In genomic region chr9:56141776-56142175, GRCm38 (mm10) we compare ENCODE assay signal across 17 mouse cellular contexts. TPM values are rescaled to one million over a fixed set of nuclear protein-coding genes. Genes with fewer than 3 reads are reported as not detected.
DNase-seq lines count a peak whose midpoint lies in the region; ATAC-seq and TF ChIP-seq lines count a peak whose summit lies in the region.
"Had no signal": no experiment of that assay in that cellular context is flagged by ENCODE, and none has a peak within 500 bp of the region (broad histone marks: within the 10 kb centered on the region; RNA-seq: fewer than 3 reads in every experiment).

No protein-coding gene starts in this region.

- H3K9me3 ChIP-seq in heart, postnatal 0 days (replicated peaks; ENCODE audit: control insufficient read depth, low read length) = no peaks in the 10 kb centered on the region
- no peaks in the 10 kb centered on the region for H3K9me3 ChIP-seq in heart, embryonic 11.5 days (replicated peaks; ENCODE audit: control insufficient read depth, low read length)
- H3K9me3 ChIP-seq in kidney, postnatal 0 days (replicated peaks; ENCODE audit: low read length) = no peaks in the 10 kb centered on the region
- H3K9me3 ChIP-seq: embryonic facial prominence, embryonic 15.5 days; heart, embryonic 15.5 days; liver, embryonic 15.5 days; midbrain, embryonic 13.5 days had no signal

- H3K4me3 ChIP-seq in heart, postnatal 0 days (ENCODE audit: low read depth, low read length) = no peak overlapping the region
- H3K4me3 ChIP-seq in heart, embryonic 11.5 days (ENCODE audit: low read depth, low read length) = no peak overlapping the region
- H3K4me3 ChIP-seq in kidney, postnatal 0 days (replicated peaks; ENCODE audit: low read depth, low read length) = no peak overlapping the region
- H3K4me3 ChIP-seq: embryonic facial prominence, embryonic 15.5 days; heart, embryonic 15.5 days; liver, embryonic 15.5 days; midbrain, embryonic 13.5 days had no signal

- peak; percentile 37 for DNase-seq in heart, postnatal 0 days (ENCODE audit: low spot score)
- peak; percentile 28 for DNase-seq in thymus, postnatal 0 days (ENCODE audit: low spot score)
- no peak for DNase-seq in thymus, postnatal 36 days
- DNase-seq in kidney, postnatal 0 days (ENCODE audit: low spot score) = peak; percentile 45
- no peak for DNase-seq in spleen, postnatal 14 days (ENCODE audit: low spot score in 2 of 2)
- DNase-seq: cerebellum, adult 8-10 months; gastrocnemius, postnatal 10 days; lung, postnatal 4 days; thymus, postnatal 25 days had no signal

- no peak overlapping the region for H3K4me2 ChIP-seq in heart, postnatal 0 days (ENCODE audit: low read depth, low read length)
- H3K4me2 ChIP-seq in heart, embryonic 11.5 days = no peak overlapping the region
- H3K4me2 ChIP-seq in kidney, postnatal 0 days (ENCODE audit: low read length) = no peak overlapping the region
- H3K4me2 ChIP-seq: embryonic facial prominence, embryonic 15.5 days; heart, embryonic 15.5 days; hindbrain, embryonic 14.5 days; liver, embryonic 15.5 days; midbrain, embryonic 13.5 days had no signal

- 62% methylated on average over 9 of the region's 9 CpGs for WGBS in heart, postnatal 0 days
- WGBS in heart, embryonic 11.5 days (ENCODE audit: insufficient replicate concordance) = 84% methylated on average over 9 of the region's 9 CpGs
- 59% methylated on average over 9 of the region's 9 CpGs for WGBS in kidney, postnatal 0 days

- no peaks in the 10 kb centered on the region for H3K27me3 ChIP-seq in heart, postnatal 0 days (ENCODE audit: control insufficient read depth, insufficient read depth, low read length)
- no peaks in the 10 kb centered on the region for H3K27me3 ChIP-seq in heart, embryonic 11.5 days (ENCODE audit: control insufficient read depth, insufficient read depth, low read length)
- H3K27me3 ChIP-seq in kidney, postnatal 0 days (ENCODE audit: insufficient read depth, low read length) = no peaks in the 10 kb centered on the region
- H3K27me3 ChIP-seq: embryonic facial prominence, embryonic 15.5 days; heart, embryonic 15.5 days; liver, embryonic 15.5 days; midbrain, embryonic 13.5 days had no signal

- no peak overlapping the region for H3K9ac ChIP-seq in heart, postnatal 0 days (replicated peaks; ENCODE audit: low read depth, low read length)
- no peak overlapping the region for H3K9ac ChIP-seq in heart, embryonic 11.5 days (ENCODE audit: low read depth, low read length)
- H3K9ac ChIP-seq in kidney, postnatal 0 days (ENCODE audit: low read depth, low read length) = no peak overlapping the region
- H3K9ac ChIP-seq: embryonic facial prominence, embryonic 15.5 days; heart, embryonic 15.5 days; hindbrain, embryonic 14.5 days; liver, embryonic 15.5 days; midbrain, embryonic 13.5 days had no signal

- TF ChIP-seq CTCF in heart, postnatal 0 days (IDR thresholded peaks at IDR 0.05; ENCODE audit: low read depth) = peak; percentile 38
- peak; percentile 48 for TF ChIP-seq CTCF in kidney, postnatal 0 days (IDR thresholded peaks at IDR 0.05; ENCODE audit: low read depth)

- H3K36me3 ChIP-seq in heart, postnatal 0 days (replicated peaks; ENCODE audit: control insufficient read depth, insufficient read depth, low read length) = peaks cover 54% of the 10 kb centered on the region
- H3K36me3 ChIP-seq in heart, embryonic 11.5 days (ENCODE audit: control insufficient read depth, insufficient read depth, low read length) = peaks cover 21% of the 10 kb centered on the region
- peaks cover 19% of the 10 kb centered on the region for H3K36me3 ChIP-seq in kidney, postnatal 0 days (ENCODE audit: insufficient read depth, low read length)

- H3K4me1 ChIP-seq in heart, postnatal 0 days (ENCODE audit: control insufficient read depth, insufficient read depth) = no peaks in the 10 kb centered on the region
- no peaks in the 10 kb centered on the region for H3K4me1 ChIP-seq in heart, embryonic 11.5 days (ENCODE audit: control insufficient read depth, insufficient read depth, low read length)
- no peaks in the 10 kb centered on the region for H3K4me1 ChIP-seq in kidney, postnatal 0 days (replicated peaks; ENCODE audit: insufficient read depth, low read length)
- H3K4me1 ChIP-seq: embryonic facial prominence, embryonic 15.5 days; liver, embryonic 15.5 days; midbrain, embryonic 13.5 days had no signal

- ATAC-seq in heart, postnatal 0 days (ENCODE audit: insufficient read depth, low read depth) = peak; percentile 74; the same call in 1 of the 2 replicates
- no peak for ATAC-seq in heart, embryonic 11.5 days (replicated peaks; ENCODE audit: insufficient number of reproducible peaks, low FRiP score, low TSS enrichment)
- peak; percentile 82 for ATAC-seq in kidney, postnatal 0 days (replicated peaks; ENCODE audit: low FRiP score, low read depth)
- no peak for ATAC-seq in cerebellum, adult (ENCODE audit: insufficient number of reproducible peaks, low FRiP score, low TSS enrichment)
- ATAC-seq: forebrain, embryonic 14.5 days; midbrain, embryonic 13.5 days had no signal

- no peak for TF ChIP-seq EP300 in heart, postnatal 0 days (IDR thresholded peaks at IDR 0.05; ENCODE audit: low read depth)

- H3K27ac ChIP-seq in heart, postnatal 0 days (ENCODE audit: low read depth) = peak overlapping the region; percentile 53; the same call in 1 of the 2 replicates
- H3K27ac ChIP-seq in heart, embryonic 11.5 days (ENCODE audit: low read depth, low read length) = no peak overlapping the region
- no peak overlapping the region; the same call in 1 of the 2 replicates for H3K27ac ChIP-seq in kidney, postnatal 0 days
- H3K27ac ChIP-seq: embryonic facial prominence, embryonic 15.5 days; hindbrain, embryonic 14.5 days; liver, embryonic 15.5 days; midbrain, embryonic 13.5 days had no signal

RNA-seq across cellular contexts. Expression of gene Tspan3, which starts 23.5 kb away (rescaled TPM):
- 384 and 402 TPM in 2 replicates for total RNA-seq in heart, postnatal 0 days (2014; rRNA removed; ENCODE audit: low replicate concordance)
- polyA plus RNA-seq in heart, postnatal 0 days (2015; fragmentation: Nextera tagmentation; extraction: Ambion mirVana) = 460 and 461 TPM in 2 replicates
- polyA plus RNA-seq in heart, embryonic 11.5 days (2014; fragmentation: Nextera tagmentation; extraction: Ambion mirVana) = 381 and 423 TPM in 2 replicates
- polyA plus RNA-seq in thymus, postnatal 0 days (2015; fragmentation: Nextera tagmentation; extraction: Ambion mirVana) = 207 and 219 TPM in 2 replicates
- polyA plus RNA-seq in kidney, postnatal 0 days (2015; fragmentation: Nextera tagmentation; extraction: Ambion mirVana) = 452 and 462 TPM in 2 replicates

RNA-seq across cellular contexts. Expression of gene Pstpip1, which starts 52.0 kb away (rescaled TPM):
- total RNA-seq in heart, postnatal 0 days (2014; rRNA removed; ENCODE audit: low replicate concordance) = 2.9 and 3.5 TPM in 2 replicates
- polyA plus RNA-seq in heart, postnatal 0 days (2015; fragmentation: Nextera tagmentation; extraction: Ambion mirVana) = 1.1 and 1.4 TPM in 2 replicates
- polyA plus RNA-seq in heart, embryonic 11.5 days (2014; fragmentation: Nextera tagmentation; extraction: Ambion mirVana) = 0.27 and 0.39 TPM in 2 replicates
- 68.2 and 72.6 TPM in 2 replicates for polyA plus RNA-seq in thymus, postnatal 0 days (2015; fragmentation: Nextera tagmentation; extraction: Ambion mirVana)
- 1.1 and 1.3 TPM in 2 replicates for polyA plus RNA-seq in kidney, postnatal 0 days (2015; fragmentation: Nextera tagmentation; extraction: Ambion mirVana)

Comparison
In these comparisons a context has a peak if more than half of its experiments do, and no peak if none do; other contexts are left out.
1. ATAC-seq: peak in heart, postnatal 0 days (single experiment) and kidney, postnatal 0 days (single experiment); none in heart, embryonic 11.5 days (single experiment) and cerebellum, adult (single experiment).
2. DNase-seq: peak in heart, postnatal 0 days (single experiment), thymus, postnatal 0 days (single experiment) and kidney, postnatal 0 days (single experiment); none in thymus, postnatal 36 days (0 of 2) and spleen, postnatal 14 days (0 of 2).
3. RNA of gene Pstpip1, which starts 52.0 kb away (polyA plus RNA-seq): 68.2 to 72.6 TPM in thymus, postnatal 0 days; 1.1 to 1.4 TPM in heart, postnatal 0 days, 1.1 to 1.3 TPM in kidney, postnatal 0 days and 0.27 to 0.39 TPM in heart, embryonic 11.5 days; every median in the first group is over 10 times any median in the second.